Mouse (Mus musculus) lung, postnatal 10 days (tissue): ENCODE measurements around the gene Hba-x.
"Not testable (repeated sequence)": the region's sequence is repeated elsewhere in the genome, so short reads cannot be mapped to it uniquely, and the experiment has no call there.

Experiments
- DNase-seq: peaks from one replicate; pipeline ENCODE4 v3.0.0; 2021

Hba-x gene

GRCm38 (mm10) chr11:32286695-32287492 lies 10.7 kb downstream of the Hba-x start, which contains the start of gene Hbq1b:
Gene Hbq1b (plus strand): TSS chr11:32286965.
- DNase-seq: peak; percentile 81

- DNase-seq: no peak
Observed at GRCm38 (mm10) chr11:32287493-32287825, 11.3 kb downstream of the Hba-x start.

GRCm38 (mm10) chr11:32292819-32293218 lies 16.6 kb downstream of the Hba-x start:
- DNase-seq: not testable (repeated sequence)

GRCm38 (mm10) chr11:32293479-32293878 lies 17.3 kb downstream of the Hba-x start:
- not testable (repeated sequence) for DNase-seq

- DNase-seq: not testable (repeated sequence)
Observed at GRCm38 (mm10) chr11:32296203-32296602, 20.0 kb downstream of the Hba-x start, which contains the start of gene Hba-a2. Gene Hba-a2 (plus strand): TSS chr11:32296489.

GRCm38 (mm10) chr11:32297417-32297816 lies 21.2 kb downstream of the Hba-x start:
- DNase-seq: not testable (repeated sequence)

GRCm38 (mm10) chr11:32297866-32298531 lies 21.8 kb downstream of the Hba-x start:
- DNase-seq: no peak

GRCm38 (mm10) chr11:32298532-32298918 lies 22.3 kb downstream of the Hba-x start:
- no peak for DNase-seq

GRCm38 (mm10) chr11:32299865-32300264 lies 23.7 kb downstream of the Hba-x start, which contains the start of gene Hbq1a:
Gene Hbq1a (plus strand): TSS chr11:32300069.
- peak; percentile 62 for DNase-seq

- no peak for DNase-seq
Observed at GRCm38 (mm10) chr11:32300279-32301267, 24.4 kb downstream of the Hba-x start.

GRCm38 (mm10) chr11:32301506-32301905 lies 25.3 kb downstream of the Hba-x start:
- DNase-seq: no peak

GRCm38 (mm10) chr11:32302824-32303419 lies 26.7 kb downstream of the Hba-x start:
- DNase-seq: peak; percentile 57

- DNase-seq: no peak
Observed at GRCm38 (mm10) chr11:32303455-32303854, 27.3 kb downstream of the Hba-x start.

- DNase-seq: no peak
Observed at GRCm38 (mm10) chr11:32307006-32307405, 30.8 kb downstream of the Hba-x start.

- no peak for DNase-seq
Observed at GRCm38 (mm10) chr11:32309446-32309845, 33.2 kb downstream of the Hba-x start.

- no peak for DNase-seq
Observed at GRCm38 (mm10) chr11:32309928-32310327, 33.7 kb downstream of the Hba-x start.

GRCm38 (mm10) chr11:32316009-32316408 lies 39.8 kb downstream of the Hba-x start:
- no peak for DNase-seq

GRCm38 (mm10) chr11:32320507-32321195 lies 44.5 kb downstream of the Hba-x start:
- no peak for DNase-seq

- DNase-seq: peak; percentile 78
Observed at GRCm38 (mm10) chr11:32321196-32321565, 45.0 kb downstream of the Hba-x start.

- DNase-seq: peak; percentile 92
Observed at GRCm38 (mm10) chr11:32324609-32325008, 48.4 kb downstream of the Hba-x start.
